Mouse (Mus musculus) brain, embryonic 14.5 days (tissue): ENCODE data around the gene Tbcc.

Source experiments
- CTCF ChIP-seq: fragments of 200-500 bp; IDR thresholded peaks from 2 replicates; pipeline ENCODE4 v1.5.1; 2012; ENCODE audit warnings: inconsistent platforms, mild to moderate bottlenecking, moderate library complexity, borderline replicate concordance; ENCODE audit not compliant: insufficient read depth, insufficient read length; ENCODE audit errors: extremely low read depth
- POLR2A ChIP-seq: fragments of 200-500 bp; IDR thresholded peaks from 2 replicates; pipeline ENCODE4 v1.6.1; 2012; ENCODE audit warnings: mild to moderate bottlenecking, inconsistent platforms, borderline replicate concordance; ENCODE audit not compliant: poor library complexity, insufficient read depth, insufficient read length, severe bottlenecking; ENCODE audit errors: extremely low read depth

- TF ChIP-seq POLR2A = no peak
- no peak for TF ChIP-seq CTCF
Observed at GRCm38 (mm10) chr17:46918951-46919350, 28.5 kb downstream of the Tbcc start.
